Mouse (Mus musculus) embryonic fibroblast, embryonic 13.5 days (primary cell): ENCODE measurements around the gene Mroh8.

Experiments
- CTCF ChIP-seq: IDR thresholded peaks from 2 replicates; pipeline ENCODE4 v1.5.1; 2011; ENCODE audit warnings: mild to moderate bottlenecking, control low read depth, low read length, moderate library complexity, borderline replicate concordance; ENCODE audit not compliant: insufficient read depth
- POLR2A ChIP-seq: IDR thresholded peaks from 2 replicates; pipeline ENCODE4 v1.6.1; 2011; ENCODE audit warnings: low read depth, mild to moderate bottlenecking, control low read depth, low read length, moderate library complexity

GRCm38 (mm10) chr2:157315486-157315885 is 36.1 kb upstream of the Mroh8 start:
- TF ChIP-seq POLR2A, result no peak
- TF ChIP-seq CTCF, result no peak
